ENCODE assay signal across 24 mouse cellular contexts in genomic region chr3:101534311-101534710, GRCm38 (mm10).
"Had no signal": no experiment of that assay in that cellular context is flagged by ENCODE, and none has a peak within 500 bp of the region (broad histone marks: within the 10 kb centered on the region; RNA-seq: fewer than 3 reads in every experiment).

No protein-coding gene starts in this region.

- H3K27me3 ChIP-seq: heart, embryonic 13.5 days; heart, embryonic 15.5 days; hindbrain, embryonic 12.5 days; intestine, embryonic 15.5 days; kidney, embryonic 15.5 days; limb, embryonic 12.5 days; liver, embryonic 13.5 days had no signal

- H3K27ac ChIP-seq: gastrocnemius, adult 2 months; heart, embryonic 10.5 days; heart, embryonic 13.5 days; heart, embryonic 15.5 days; hindbrain, embryonic 10.5 days; hindbrain, embryonic 12.5 days; hindbrain, embryonic 14.5 days; intestine, embryonic 15.5 days; kidney, embryonic 15.5 days; kidney, postnatal 0 days; layer of hippocampus, adult 2 months; left cerebral cortex, adult 2 months; limb, embryonic 10.5 days; limb, embryonic 12.5 days; liver, embryonic 13.5 days had no signal

- DNase-seq: gastrocnemius, adult 2 months; gastrocnemius, postnatal 10 days; gastrocnemius, postnatal 25 days; heart, postnatal 14 days; heart, postnatal 4 days; kidney, adult 2 months; kidney, adult 9 months; kidney, postnatal 25 days; kidney, postnatal 4 days; liver; liver, embryonic 13.5 days had no signal

- H3K4me3 ChIP-seq: gastrocnemius, adult 2 months; heart, embryonic 10.5 days; heart, embryonic 13.5 days; heart, embryonic 15.5 days; hindbrain, embryonic 10.5 days; hindbrain, embryonic 12.5 days; intestine, embryonic 15.5 days; kidney, embryonic 15.5 days; layer of hippocampus, adult 2 months; left cerebral cortex, adult 2 months; limb, embryonic 10.5 days; limb, embryonic 12.5 days; liver, embryonic 13.5 days had no signal

- H3K36me3 ChIP-seq: heart, embryonic 10.5 days; heart, embryonic 13.5 days; heart, embryonic 15.5 days; hindbrain, embryonic 10.5 days; hindbrain, embryonic 12.5 days; intestine, embryonic 15.5 days; kidney, embryonic 15.5 days; limb, embryonic 10.5 days; limb, embryonic 12.5 days; liver, embryonic 13.5 days had no signal
